Mouse (Mus musculus) megakaryocyte, adult 5-6 weeks (primary cell): ENCODE results near the gene Draxin. TPM values are rescaled to one million over a fixed set of nuclear protein-coding genes. Genes with fewer than 3 reads are reported as not detected.
"Not testable (repeated sequence)": the region's sequence is repeated elsewhere in the genome, so short reads cannot be mapped to it uniquely, and the experiment has no call there.

ENCODE experiments used
- ATAC-seq: 2 replicates; pipeline ENCODE4 v1.8.0; 2016; ENCODE audit warnings: mild to moderate bottlenecking, inconsistent platforms; ENCODE audit not compliant: poor library complexity, severe bottlenecking
- total RNA-seq, 2 experiments: library from RNA; stranded (forward) in 1 of 2; stranded (reverse) in 1 of 2; fragments of 153-499, 151-499 nt in 1 of 2; fragments of 221-1000, 200-1000 nt in 1 of 2; gene quantifications; 2 replicates each; pipeline versions ENCODE4 v1.2.3 to v1.2.4; 2015 to 2017

Gene Draxin
- total RNA-seq (2015) = not detected in 2 replicates
- 0.04 TPM in 1 of 2 replicates, not detected in the other for total RNA-seq (2017)

DNA sequence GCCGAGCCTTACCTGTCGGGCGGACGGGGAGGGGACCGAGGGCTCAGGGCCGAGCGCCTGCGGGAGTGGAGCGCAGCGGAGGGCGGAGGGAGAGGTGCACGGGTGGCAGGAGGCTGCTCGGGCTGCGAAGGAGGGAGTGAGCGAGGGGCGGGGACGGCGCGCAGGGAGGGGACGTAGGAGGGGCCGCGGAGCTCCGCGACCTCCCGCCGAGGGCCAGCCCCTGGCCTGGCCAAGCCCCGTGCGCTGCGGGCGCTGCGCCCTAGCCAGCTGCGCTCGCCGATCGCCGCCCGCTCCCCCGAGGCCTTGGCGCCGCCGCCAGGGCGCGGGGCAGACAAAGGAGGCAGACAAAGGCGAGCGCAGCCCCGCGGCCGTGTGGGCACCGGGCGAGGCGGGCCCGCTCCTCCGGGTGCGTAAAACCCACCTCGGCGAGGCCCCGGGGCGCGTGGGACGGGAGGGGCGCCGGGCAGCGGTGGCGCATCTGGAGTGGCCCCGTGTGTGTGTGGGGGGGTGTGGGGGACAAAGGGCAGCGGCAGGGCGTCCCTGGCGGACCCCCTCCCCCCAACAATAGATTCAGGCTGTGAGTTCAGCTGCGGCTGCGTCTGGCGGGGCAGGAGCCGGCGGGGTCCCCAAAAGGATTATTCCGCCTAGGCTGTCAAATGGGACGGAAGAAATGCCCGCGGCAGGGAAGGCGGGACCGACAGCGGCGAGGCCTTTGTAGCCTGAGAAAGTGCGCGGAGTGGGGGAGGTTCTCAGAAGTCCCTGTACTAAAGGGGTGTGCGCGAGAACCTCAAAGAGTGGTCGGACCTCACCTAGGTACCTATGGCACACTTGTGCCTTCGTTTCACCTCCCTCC is at the start of gene Draxin:
Draxin (minus strand) TSS at position 138 of the 853 bp plus-strand sequence.
- ATAC-seq = no peak

DNA sequence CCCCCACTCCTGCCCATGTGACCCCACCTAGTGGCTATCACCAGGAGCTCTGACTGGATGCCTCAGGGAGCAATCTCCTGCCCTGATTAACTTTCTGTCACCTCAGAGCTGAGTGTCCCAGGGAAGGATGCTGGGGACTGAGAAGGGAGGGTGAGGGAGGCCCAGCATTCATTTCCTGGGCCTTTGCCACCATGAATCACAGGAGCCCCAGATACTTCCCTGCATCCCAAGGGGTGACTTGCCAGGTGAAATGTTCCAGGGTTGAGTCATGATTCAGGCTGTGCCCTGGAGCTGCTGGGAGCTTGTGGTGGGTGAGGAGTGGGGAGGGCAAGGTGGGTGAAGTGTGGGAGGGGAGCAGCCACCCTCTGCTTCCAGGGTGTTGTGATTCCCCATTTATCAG is 47.2 kb upstream of the Draxin start:
- ATAC-seq = no peak

DNA sequence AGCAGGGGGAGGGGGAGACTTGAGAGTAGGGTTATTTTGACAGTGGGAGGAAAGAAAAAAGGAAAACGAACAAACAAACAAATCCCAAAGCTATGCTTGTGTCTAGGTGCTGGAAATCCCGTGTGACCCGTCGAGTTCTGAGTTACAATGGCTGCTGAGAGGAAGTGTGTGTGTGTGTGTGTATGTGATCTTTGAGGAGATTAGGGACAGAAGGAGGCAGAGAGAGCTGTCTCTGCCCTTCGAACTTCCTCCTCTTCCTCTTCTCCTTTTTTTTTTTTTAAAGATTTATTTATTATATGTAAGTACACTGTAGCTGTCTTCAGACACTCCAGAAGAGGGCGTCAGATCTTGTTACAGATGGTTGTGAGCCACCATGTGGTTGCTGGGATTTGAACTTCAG is 46.1 kb upstream of the Draxin start:
- not testable (repeated sequence) for ATAC-seq

DNA sequence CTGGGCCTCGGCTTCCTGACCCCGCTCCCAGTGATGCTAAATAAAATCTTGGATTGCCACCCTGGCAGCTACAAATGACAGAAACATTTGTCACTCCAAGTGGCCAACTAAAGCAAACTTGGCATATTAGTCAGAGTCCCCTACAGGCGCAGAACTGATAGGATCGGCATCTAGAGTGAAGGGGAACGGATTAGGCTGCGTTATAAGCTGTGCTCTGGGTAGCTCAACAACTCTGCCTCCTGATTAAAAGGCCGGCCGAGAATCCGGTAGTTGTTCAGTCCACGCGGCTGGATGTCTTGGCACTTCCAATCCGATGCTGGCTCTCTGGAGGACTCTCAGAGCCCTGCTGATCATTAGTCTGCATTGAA is 44.0 kb upstream of the Draxin start:
- ATAC-seq = no peak

DNA sequence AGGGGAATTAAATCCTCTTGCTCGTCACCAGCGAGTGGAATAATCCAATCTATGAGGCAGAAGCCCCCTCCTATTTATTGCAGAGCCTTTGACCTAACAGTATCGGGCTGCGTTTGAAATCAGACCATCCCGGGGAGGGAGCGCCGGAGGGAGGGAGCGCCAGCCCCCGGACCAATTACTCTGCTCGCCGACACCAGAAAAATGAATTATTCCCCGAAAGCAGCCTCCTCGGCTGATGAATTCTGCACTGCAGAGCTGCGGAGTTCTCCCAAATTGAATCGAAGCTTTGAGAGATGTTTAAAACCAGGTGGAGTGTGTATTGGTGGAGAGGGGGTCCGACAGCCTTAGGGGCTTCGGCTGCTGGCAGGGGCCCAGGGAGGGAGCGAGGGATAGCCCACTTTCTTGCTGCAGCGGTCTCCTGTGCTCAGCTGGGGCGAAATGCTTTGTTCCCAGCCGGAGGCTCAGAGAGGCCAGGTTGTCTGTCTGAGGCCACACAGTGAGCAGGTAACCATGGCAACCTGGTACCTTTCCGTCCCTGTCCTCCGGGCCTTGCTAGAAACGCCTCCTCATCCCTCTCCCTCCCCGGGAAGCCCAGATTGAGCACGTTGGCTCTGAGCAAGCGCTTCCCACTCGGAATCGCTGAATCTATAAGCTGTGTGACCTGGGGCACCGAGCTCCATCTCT is 43.5 kb upstream of the Draxin start:
- no peak for ATAC-seq

DNA sequence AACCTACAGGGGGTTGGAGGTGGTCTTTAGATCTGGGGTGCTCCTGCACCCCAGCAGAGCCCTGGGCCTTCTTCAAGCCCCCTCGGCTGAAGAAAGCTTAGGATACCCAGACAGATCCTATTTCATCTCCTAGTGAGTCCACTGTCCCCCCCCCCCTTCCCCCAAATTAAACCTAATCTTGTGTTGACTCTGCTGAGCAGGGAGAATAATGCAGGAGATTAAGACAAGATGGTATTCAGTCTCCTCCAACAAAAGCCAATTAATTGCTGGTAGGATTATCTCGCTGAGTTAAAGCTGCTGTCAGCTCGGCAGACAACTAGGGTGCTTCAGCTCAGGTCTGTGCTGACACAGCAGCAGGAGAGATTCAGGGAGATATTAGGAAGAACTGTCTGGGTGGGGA is 40.8 kb upstream of the Draxin start:
- no peak for ATAC-seq

DNA sequence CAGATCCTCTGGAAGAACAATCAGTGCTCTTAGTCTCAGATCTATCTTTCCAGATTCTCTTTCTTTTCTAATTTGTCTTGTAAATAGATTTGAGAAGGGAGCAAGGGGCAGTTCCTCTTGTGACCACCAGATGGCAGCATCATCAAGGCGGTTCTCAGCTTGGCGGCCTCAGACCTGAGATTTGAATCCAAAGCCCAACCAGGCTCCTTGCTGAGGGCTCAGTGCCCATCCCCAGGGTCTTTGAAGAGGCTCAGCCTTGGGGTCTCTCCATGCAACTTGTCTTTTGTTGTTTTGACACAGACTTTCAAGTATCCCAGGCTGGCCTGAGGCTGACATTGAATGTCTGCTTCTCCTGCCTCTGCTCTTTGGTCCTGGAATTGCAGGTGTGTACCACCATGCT is 40.3 kb upstream of the Draxin start:
- peak; percentile 49; the same call in 1 of the 2 replicates for ATAC-seq

DNA sequence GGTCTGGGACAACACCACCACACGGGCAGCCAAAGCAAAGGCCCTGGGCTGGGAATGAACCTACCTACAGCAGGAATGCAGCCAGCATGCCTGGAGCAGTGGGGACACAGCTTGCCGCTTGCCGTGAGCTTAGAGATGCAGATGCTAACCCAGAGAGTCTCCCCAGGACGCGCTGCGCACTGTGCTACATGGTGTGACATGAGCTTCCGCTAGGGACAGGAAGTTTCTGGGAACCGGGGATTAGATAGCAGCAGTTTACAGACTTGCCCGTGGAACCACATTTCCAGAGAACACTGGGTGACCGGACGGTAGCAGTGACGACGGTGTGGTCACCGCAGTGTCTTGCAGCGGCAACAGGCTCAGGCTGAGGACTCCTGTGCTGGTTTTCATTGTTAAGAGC is 39.1 kb upstream of the Draxin start:
- ATAC-seq = no peak

DNA sequence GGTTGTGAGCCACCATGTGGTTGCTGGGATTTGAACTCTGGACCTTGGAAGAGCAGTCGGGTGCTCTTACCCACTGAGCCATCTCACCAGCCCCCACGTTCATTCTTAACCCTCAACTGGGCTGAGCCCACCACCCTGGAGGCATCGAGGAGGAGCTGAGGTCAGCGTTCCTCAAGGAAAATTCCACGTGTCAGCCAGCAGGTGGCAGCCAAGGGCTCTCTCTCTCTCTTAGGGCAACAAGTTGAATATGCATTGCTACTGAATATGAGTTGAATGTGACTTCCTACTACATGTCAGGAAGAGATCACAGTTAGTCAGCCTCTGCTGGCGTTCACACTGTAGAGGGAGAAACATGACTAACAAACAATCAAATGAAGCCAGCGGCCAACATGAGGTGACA is 37.8 kb upstream of the Draxin start:
- peak; percentile 58 for ATAC-seq

DNA sequence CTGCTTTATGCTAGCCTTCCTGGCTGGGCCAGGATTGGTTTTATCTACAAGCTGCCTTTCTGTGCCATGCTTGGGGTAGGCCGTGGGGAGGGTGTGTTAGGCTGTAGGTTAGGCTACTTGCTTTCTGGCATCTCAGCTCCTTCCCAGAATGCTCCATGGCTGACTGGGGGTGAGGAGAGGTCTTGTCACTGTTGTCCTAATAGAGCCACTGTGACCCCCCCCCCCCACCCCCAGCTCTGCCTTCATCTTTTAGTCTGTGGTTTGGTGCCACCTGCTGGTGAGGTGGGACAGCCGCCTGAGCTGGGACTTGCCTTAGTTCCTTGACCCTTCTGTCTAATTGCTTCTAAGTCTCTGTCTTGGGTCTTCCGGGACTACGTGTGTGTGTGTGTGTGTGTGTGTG is 36.5 kb upstream of the Draxin start:
- peak; percentile 29; the same call in 1 of the 2 replicates for ATAC-seq

DNA sequence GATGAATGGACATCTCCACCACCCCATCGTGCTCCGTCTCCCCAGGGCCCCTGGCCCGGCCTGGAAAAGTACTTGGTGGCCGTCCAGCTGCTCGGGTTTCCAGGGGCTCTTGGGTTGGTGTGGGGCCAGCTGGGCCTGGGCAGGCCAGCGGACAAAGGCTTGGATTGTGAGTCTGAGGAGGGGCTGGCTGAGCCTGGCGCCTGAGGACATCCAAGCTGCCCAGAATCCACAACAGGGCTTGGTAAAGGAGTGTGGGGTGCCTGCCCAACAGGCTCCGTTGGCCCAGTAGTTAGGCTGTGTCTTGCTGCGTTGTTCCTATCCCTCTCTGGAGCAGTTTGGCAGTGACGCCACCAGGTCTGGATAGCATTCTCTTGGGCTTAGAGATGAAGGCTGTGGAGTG is 35.9 kb upstream of the Draxin start:
- no peak for ATAC-seq

DNA sequence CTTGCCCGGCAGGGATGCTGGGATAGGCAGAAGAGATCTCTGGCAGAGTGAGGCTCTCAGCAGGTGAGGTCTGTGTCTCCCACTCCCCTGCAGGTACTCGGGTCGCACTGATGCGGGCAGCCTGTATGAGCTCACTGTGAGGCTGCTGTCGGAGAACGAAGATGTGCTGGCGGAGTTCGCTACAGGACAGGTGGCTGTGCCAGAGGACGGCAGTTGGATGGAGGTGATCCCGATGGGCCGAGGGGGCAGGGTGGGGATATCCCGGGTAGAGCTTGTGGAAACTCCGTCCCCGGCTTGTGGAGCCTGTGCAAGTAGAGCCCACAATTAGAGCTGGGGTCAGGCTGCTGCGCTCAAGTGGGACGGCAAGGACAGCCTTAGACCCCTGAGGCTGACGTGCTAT is 35.1 kb upstream of the Draxin start:
- ATAC-seq = no peak

DNA sequence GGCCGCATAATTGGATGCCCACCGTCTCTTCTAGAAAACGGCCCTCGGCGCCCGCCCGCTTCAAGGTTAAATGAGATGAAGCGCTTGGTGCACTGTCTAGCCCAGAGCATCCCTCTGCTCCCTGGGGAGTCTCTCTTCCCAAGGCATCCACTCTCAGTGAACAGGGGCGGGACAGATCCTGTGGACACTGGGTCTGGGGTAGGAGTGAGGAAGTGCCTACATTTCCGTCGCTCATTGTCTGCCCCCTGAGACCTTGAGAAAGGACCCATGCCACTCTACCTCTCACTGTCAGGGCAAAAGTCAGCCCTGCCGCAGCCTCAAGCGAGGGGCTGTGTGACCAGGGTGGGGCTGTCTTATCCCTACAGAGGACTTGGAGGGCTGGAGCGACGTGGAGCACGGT is 34.0 kb upstream of the Draxin start:
- no peak for ATAC-seq

DNA sequence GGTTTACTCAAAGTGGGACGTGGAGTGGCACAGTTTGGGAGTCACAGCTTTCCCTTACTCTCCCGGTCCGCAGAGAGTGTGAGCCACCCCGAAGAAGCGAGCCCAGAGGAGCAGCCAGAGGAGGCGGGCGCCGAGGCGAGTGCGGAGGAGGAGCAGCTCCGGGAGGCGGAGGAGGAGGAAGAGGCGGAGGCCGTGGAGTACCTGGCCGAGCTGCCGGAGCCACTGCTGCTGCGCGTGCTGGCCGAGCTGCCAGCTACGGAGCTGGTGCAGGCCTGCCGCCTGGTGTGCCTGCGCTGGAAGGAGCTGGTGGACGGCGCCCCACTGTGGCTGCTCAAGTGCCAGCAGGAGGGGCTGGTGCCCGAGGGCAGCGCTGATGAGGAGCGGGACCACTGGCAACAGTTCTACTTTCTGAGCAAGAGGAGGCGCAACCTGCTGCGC is 33.5 kb upstream of the Draxin start:
- peak; percentile 64 for ATAC-seq

DNA sequence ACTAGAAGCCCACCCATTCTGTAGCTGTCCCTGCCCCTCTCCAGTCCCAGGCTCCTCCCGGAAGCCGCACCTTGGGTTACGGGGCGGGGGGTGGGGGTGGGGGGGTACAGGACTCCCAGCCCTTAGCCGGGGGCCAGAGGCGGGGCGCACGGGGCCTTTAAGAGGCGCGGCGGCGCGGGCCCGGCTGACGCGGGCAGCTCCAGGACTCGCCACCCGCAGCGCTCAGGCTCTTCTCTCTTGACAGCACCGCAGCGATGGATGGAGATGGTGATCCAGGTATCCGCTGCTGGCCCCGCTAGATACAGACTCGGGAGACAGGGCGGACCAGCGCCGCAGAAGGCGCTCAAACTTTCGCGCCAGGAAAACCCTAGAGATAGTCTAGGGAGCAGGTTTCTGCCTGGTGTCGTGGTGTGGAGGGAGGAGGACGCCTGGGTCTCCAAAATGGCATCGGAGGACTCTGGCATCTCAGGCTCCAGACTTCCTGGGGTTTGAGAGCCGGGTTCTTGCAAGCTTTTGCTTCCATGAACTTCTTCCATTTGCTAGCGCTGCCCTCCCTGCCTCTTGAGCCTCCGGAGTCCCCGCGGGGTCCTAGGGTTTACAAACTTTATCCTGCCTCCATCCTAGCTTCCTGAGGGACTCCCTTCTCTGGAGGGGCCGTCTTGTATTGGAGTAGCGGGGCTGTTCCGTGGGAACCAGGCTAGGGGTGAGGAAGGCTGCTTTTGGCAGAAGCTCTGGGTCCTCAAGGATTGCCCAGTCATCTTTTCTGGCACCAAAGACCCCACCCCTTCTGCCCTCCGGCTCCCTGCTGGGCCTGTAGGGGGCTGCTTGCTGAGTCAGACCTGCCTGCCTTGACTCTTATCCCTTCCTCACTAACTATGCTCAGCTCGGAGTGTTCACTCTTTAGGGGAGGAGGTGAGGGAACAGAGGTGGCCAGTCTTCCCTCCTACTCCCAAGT is 30.2 kb upstream of the Draxin start, which contains the start of the genes Fbxo44 and Fbxo2:
Fbxo44 (minus strand) TSS at position 47 of the 955 bp plus-strand sequence.
Fbxo2 (plus strand) TSS at position 186 of the 955 bp plus-strand sequence.
- no peak for ATAC-seq

DNA sequence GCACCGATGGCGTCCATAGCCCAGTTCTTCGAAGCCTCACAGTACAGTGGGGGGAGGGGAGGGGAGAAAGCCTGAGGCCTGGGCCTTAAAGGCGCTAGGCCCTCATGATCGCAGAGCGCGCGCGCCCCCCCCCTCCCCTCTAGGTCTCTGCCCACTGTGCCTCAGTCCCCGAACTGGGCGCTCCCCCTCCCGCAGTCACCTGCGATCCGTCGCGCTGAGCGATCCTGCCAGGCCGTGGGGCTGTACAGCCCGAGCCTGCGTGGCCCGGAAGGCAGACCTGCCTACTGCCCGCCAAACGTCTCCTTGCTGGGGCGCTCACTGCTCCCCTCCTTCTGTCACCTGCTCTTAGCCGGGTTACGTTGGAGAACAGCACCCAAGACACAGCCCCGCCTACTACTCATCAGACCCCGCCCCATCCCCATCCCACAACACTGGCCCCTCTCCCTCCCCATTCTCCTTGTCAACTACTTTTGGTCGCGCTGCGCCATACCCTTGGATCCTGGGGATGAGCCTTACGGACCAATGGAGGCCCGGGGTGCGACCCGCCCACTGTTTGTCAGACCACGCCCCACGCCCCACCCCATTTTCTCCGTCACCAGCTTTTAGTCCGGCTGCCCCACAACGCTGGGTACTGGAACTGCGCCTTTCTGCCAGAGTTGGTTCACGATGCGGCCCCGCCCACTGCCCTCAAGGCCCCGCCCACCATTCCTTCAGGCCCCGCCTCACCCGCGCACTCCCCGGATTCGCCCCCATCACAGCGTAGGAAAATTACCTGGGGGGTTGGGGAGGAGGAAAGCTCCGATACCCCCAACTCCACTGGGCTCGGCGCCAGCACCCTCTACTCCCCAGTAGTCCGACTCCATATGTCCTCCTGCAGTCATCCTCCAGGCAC is 29.3 kb upstream of the Draxin start:
- peak; percentile 76 for ATAC-seq

DNA sequence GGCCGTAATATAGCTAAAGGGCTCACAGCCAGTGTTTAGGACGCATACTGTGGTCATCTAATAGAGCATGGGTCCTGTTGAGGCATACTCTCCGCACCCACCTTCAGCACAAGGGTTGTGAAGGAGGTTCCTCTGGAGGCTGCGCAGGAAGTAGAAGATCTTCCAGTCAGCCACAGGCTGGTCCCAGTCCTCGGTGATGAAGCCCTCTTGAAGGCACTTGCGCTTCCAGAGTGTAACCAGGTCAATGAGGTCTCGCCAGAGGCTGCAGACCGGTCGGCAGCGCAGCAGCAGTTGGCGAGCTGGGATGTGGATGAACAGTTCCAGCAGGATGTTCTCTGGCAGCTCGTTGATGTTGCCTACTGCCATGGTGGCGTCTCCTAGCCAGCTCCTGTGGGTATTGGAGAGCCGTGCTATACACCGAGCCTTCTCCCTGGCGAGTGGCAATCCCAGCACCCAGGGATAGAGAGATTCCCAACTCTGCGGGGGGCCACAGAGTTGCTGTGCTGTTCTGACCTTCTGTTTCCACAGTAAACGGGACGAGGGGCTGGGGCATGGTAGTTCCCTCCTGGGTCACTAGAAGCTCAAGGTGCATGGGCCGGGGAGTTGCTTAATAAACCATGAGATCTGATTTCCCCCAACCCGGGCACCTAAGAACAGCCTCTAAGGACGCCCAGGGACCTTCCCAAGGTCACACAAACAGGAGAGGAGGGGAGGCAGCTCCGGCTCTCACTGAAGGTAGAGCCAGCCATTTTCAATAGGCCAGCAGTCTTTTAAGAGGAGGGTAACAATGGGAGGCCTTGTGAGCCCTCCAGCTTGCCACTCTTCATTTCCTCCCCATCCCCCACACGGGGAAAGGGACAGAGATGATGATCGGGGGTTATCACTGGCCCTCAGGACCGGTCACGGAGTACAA is 28.2 kb upstream of the Draxin start:
- ATAC-seq = no peak

DNA sequence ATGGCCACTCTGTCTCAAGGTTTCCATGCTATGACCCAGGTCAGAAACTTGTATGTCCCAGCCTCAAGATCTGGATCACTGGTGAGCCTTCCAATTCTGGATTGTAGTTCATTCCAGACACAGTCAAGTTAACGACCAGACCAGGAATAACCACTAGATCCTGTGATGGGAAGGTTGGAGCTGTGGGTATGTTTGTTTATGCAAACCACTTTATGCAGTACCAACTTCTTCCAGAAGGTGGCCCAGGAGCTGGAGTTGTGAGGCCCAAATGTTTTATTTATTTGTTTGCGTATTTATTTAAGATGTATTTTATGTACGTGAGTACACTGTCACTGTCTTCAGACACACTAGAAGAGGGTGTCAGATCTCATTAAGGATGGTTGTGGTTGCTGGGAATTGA is 24.5 kb upstream of the Draxin start:
- ATAC-seq = no peak

DNA sequence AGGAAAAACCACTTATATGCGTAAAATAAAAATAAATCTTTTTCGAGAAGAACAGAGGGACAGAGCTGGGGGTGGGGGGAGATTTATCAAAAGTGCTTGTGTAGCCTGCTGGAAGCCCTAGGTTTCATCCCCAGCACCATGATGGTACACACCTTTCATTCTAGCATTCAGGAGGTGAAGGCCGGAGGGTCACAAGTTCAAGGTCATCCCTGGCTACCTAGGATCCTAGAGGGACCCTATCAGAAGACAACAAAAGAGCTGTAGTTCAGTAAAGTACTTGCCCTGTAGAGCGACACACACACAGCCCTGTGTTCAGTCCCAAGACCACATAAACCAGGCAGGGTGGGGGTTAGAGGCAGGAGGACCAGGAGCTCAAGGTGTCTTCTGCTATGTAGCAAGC is 23.5 kb upstream of the Draxin start:
- no peak for ATAC-seq
